Mouse (Mus musculus): Measurements from ENCODE around the gene Zfp366. TPM values are rescaled to one million over a fixed set of nuclear protein-coding genes. Genes with fewer than 3 reads are reported as not detected.

Zfp366 gene
- total and polyA plus RNA-seq, 3 experiments, result not detected

DNA sequence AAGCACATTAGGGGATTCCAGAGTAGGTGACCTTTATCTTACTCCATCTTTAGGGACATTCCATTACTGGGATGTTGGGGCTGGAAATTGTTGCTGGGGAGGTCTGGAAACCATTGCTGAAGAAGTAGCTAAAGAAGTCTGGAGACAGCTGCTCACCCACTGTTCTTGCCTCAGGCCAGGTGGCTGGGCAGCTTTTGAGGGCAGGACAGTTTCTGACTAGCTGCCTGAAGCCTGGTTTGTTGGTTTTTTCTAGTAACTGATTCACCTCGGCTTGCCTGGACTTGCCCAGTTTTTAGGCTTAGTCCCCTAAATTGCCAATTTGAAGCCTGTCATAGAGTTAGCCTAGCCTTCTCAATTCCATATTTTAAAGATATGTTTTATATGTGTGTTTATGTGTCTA, 77.8 kb downstream of the Zfp366 start:
- no peak overlapping the region for H3K4me3 ChIP-seq (replicated peaks in 1 of 3; ENCODE audit: low read depth in 2 of 3, low read length in 2 of 3, poor library complexity in 1 of 3)
- in situ Hi-C loops (cut with MboI; ENCODE audit: low pct_ligation_motif_present, low pct_unique_long_range_greater_than_20kb, low sequenced_read_pairs), result no loop called here
- TF ChIP-seq POLR2A (IDR thresholded peaks at IDR 0.05; ENCODE audit: low read depth, low read length) (no peak), MYC (IDR thresholded peaks at IDR 0.05; ENCODE audit: low read depth, low read length) (0 out of 2 replicates have a peak, but pooled peaks have one; percentile 47), UBTF (IDR thresholded peaks at IDR 0.05; ENCODE audit: low read depth, low read length) (no peak), ZNF384 (IDR thresholded peaks at IDR 0.05; ENCODE audit: low read depth, low read length) (peak; percentile 71), CHD1 (IDR thresholded peaks at IDR 0.05; ENCODE audit: low read depth, low read length) (peak; percentile 97), IRF4 (IDR thresholded peaks at IDR 0.05; ENCODE audit: low read depth, low read length) (peak; percentile 69; the same call in 1 of the 2 replicates), JUN (IDR thresholded peaks at IDR 0.05; ENCODE audit: insufficient read depth, low read depth, low read length) (peak; percentile 71), NRF1 (IDR thresholded peaks at IDR 0.05; ENCODE audit: low read depth, low read length) (0 out of 2 replicates have a peak, but pooled peaks have one; percentile 13), USF1 (IDR thresholded peaks at IDR 0.05; ENCODE audit: low read depth, low read length) (no peak), MAFK (IDR thresholded peaks at IDR 0.05; ENCODE audit: insufficient replicate concordance, low read length) (peak; percentile 18; the same call in 1 of the 2 replicates), EP300 (IDR thresholded peaks at IDR 0.05; ENCODE audit: low read length) (peak; percentile 77), TBP (conservative IDR thresholded peaks at IDR 0.05; ENCODE audit: low read depth, low read length) (no peak), KAT2A (IDR thresholded peaks at IDR 0.05; ENCODE audit: insufficient replicate concordance, low read length) (no peak), MEF2A (IDR thresholded peaks at IDR 0.05; ENCODE audit: borderline replicate concordance, low read depth, low read length) (peak; percentile 95), TCF12 (IDR thresholded peaks at IDR 0.05; ENCODE audit: low read depth, low read length) (peak; percentile 88)
- H3K9me3 ChIP-seq (replicated peaks; ENCODE audit: low read length), result no peaks in the 10 kb centered on the region
- no peak overlapping the region for H3K27ac ChIP-seq (ENCODE audit: insufficient read depth, low read depth)
- H3K4me2 ChIP-seq (ENCODE audit: insufficient read depth, low read depth, poor library complexity, severe bottlenecking), result 0 out of 2 replicates have a peak overlapping the region, but pooled peaks have one; percentile 1
- H3K27me3 ChIP-seq (replicated peaks), result peaks cover 29% of the 10 kb centered on the region
- peaks cover 15 to 16% of the 10 kb centered on the region in 2 experiments for H3K4me1 ChIP-seq (ENCODE audit: control insufficient read depth in 1 of 2, insufficient read depth in 2 of 2)
- DNase-seq (ENCODE audit: extremely low read depth), result no peak
- no peaks in the 10 kb centered on the region for H3K79me2 ChIP-seq (replicated peaks; ENCODE audit: control insufficient read depth, extremely low read depth, insufficient read depth, poor library complexity, severe bottlenecking)
- no peaks in the 10 kb centered on the region for H3K36me3 ChIP-seq (replicated peaks in 1 of 2; ENCODE audit: control insufficient read depth in 1 of 2, insufficient read depth in 1 of 2, low read length in 1 of 2)
- dilution Hi-C loops (cut with MboI; ENCODE audit: extremely low pct_ligation_motif_present, extremely low pct_unique_long_range_greater_than_20kb, low sequenced_read_pairs), result no loop called here
- no peak overlapping the region for H3K9ac ChIP-seq (ENCODE audit: insufficient read depth, low read depth)

DNA sequence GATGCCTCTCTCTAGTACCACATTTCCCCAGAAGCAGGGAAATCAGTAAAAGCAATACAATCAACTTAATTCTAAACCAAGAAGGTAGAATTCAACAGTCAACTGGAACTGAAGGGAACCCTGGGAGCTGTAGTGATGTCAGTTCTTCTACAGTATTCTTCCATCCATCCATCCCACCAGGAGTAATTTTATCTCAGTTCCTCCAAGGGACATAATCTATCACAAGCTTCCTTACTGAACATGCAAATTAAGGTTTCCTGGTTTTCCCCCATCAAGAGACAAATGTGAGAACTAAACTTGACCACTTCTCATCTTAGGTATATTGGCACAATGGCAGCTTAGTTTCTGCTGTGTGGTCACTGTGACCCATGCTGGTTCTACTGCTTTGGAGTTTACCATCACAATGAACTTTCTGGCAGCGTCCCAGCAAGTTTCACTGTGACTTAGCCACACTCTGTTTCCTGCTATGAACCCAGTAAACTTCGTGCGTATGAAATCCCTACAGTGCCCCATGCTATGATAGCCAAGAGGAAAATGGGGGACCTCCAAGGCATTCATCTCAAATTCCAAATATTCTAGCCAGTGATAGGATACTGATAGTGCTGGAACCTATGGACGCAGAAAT, 78.6 kb downstream of the Zfp366 start:
- H3K9me3 ChIP-seq (replicated peaks; ENCODE audit: low read length), result no peaks in the 10 kb centered on the region
- H3K4me3 ChIP-seq (replicated peaks in 1 of 3; ENCODE audit: low read depth in 2 of 3, low read length in 2 of 3, poor library complexity in 1 of 3), result no peak overlapping the region
- H3K27ac ChIP-seq (ENCODE audit: insufficient read depth, low read depth), result no peak overlapping the region
- peaks cover 15 to 16% of the 10 kb centered on the region in 2 experiments for H3K4me1 ChIP-seq (ENCODE audit: control insufficient read depth in 1 of 2, insufficient read depth in 2 of 2)
- H3K27me3 ChIP-seq (replicated peaks), result peaks cover 24% of the 10 kb centered on the region
- dilution Hi-C loops (cut with MboI; ENCODE audit: extremely low pct_ligation_motif_present, extremely low pct_unique_long_range_greater_than_20kb, low sequenced_read_pairs), result no loop called here
- no peak overlapping the region for H3K9ac ChIP-seq (ENCODE audit: insufficient read depth, low read depth)
- H3K4me2 ChIP-seq (ENCODE audit: insufficient read depth, low read depth, poor library complexity, severe bottlenecking), result peak overlapping the region; percentile 1; the same call in 1 of the 2 replicates
- in situ Hi-C loops (cut with MboI; ENCODE audit: low pct_ligation_motif_present, low pct_unique_long_range_greater_than_20kb, low sequenced_read_pairs), result no loop called here
- H3K36me3 ChIP-seq (replicated peaks in 1 of 2; ENCODE audit: control insufficient read depth in 1 of 2, insufficient read depth in 1 of 2, low read length in 1 of 2), result no peaks in the 10 kb centered on the region
- TF ChIP-seq RCOR1 (conservative IDR thresholded peaks at IDR 0.05; ENCODE audit: low read depth, low read length) (0 out of 2 replicates have a peak, but pooled peaks have one; percentile 35), CHD2 (IDR thresholded peaks at IDR 0.05; ENCODE audit: low read length) (0 out of 2 replicates have a peak, but pooled peaks have one; percentile 16), BHLHE40 (IDR thresholded peaks at IDR 0.05; ENCODE audit: low read depth, low read length) (0 out of 2 replicates have a peak, but pooled peaks have one; percentile 49), USF1 (IDR thresholded peaks at IDR 0.05; ENCODE audit: low read depth, low read length) (no peak), SIN3A (IDR thresholded peaks at IDR 0.05; ENCODE audit: low read length) (peak; percentile 54; the same call in 1 of the 2 replicates), ELF1 (IDR thresholded peaks at IDR 0.05; ENCODE audit: low read depth, low read length) (peak; percentile 40; the same call in 1 of the 2 replicates), HCFC1 (IDR thresholded peaks at IDR 0.05; ENCODE audit: low read depth, low read length) (no peak), POLR2AphosphoS2 (IDR thresholded peaks at IDR 0.05; ENCODE audit: low read depth, low read length) (no peak), JUND (conservative IDR thresholded peaks at IDR 0.05; ENCODE audit: low read depth, low read length) (0 out of 2 replicates have a peak, but pooled peaks have one; percentile 25), IRF4 (IDR thresholded peaks at IDR 0.05; ENCODE audit: low read depth, low read length) (peak; percentile 38; the same call in 1 of the 2 replicates), MAX (IDR thresholded peaks at IDR 0.05; ENCODE audit: low read length) (peak; percentile 45; the same call in 1 of the 2 replicates), ZMIZ1 (IDR thresholded peaks at IDR 0.05; ENCODE audit: low read depth, low read length) (no peak), E2F4 (IDR thresholded peaks at IDR 0.05; ENCODE audit: insufficient replicate concordance, low read depth, low read length) (no peak), MEF2A (IDR thresholded peaks at IDR 0.05; ENCODE audit: borderline replicate concordance, low read depth, low read length) (peak; percentile 49; the same call in 1 of the 2 replicates), ETS1 (conservative IDR thresholded peaks at IDR 0.05; ENCODE audit: low read depth, low read length) (peak; percentile 47; the same call in 1 of the 2 replicates), EP300 (IDR thresholded peaks at IDR 0.05; ENCODE audit: low read length) (peak; percentile 76)
- H3K79me2 ChIP-seq (replicated peaks; ENCODE audit: control insufficient read depth, extremely low read depth, insufficient read depth, poor library complexity, severe bottlenecking), result no peaks in the 10 kb centered on the region
- DNase-seq (ENCODE audit: extremely low read depth), result no peak
